Mouse (Mus musculus): ENCODE data around the gene 1700020L24Rik.

Gene 1700020L24Rik

DNA sequence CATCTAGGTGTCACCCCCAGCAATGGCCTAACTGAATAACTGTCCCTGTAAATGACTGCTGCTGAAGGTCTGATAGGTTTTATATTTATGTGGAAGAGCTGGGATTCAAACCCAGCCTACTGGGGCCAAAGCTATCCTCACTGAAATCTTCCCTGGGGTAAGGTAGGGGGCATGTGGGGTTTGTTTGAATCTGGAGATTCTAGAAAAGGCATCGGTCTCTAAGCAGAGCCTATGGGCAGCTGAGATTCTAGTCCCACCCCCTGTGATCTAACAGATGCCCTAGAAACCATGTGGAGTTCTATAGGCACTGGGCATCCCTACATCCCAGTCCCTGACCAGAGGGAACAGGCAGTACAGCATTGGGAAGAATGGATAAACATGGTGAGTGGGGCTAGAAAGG lies at the start of gene 1700020L24Rik:
1700020L24Rik (plus strand) TSS at position 301 of the 400 bp plus-strand sequence.
- no peak for DNase-seq

GRCm38 (mm10) chr11:83393062-83393461 lies 44.4 kb upstream of the 1700020L24Rik start:
- no peak for DNase-seq

DNA sequence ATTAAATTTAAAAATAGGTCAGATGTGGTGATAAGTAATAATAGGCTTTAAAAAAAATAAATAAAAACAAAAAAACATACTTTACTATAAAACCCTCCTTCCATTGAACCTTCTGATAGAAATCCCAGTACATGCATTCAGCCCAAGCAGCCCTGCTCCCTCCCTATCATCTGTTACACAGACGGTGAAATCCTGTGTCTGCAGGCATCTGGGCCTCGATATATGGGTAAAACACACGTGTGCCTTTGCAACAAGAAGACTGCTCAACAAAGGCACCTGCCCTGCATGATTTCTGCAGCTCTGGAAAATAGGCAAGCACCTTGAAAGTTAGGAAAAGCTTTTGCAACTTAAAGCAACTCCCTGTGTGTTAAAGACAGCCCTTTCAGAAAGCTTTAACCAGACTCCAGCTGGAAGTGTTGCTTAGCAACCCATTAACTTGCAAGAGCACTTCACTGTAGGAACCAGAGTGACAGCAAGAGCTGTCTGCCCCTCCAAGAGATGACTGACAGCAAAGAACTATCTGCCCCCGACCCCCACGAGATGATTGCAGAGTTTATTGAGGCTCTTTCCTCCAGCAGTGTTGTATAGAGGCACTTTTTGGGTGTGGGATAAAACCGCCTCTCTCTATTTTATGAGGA lies 42.6 kb upstream of the 1700020L24Rik start:
- DNase-seq, result no peak

- no peak for DNase-seq
Measured at GRCm38 (mm10) chr11:83397626-83398025, 39.9 kb upstream of the 1700020L24Rik start.

GRCm38 (mm10) chr11:83398724-83399123 lies 38.8 kb upstream of the 1700020L24Rik start:
- no peak for DNase-seq

DNA sequence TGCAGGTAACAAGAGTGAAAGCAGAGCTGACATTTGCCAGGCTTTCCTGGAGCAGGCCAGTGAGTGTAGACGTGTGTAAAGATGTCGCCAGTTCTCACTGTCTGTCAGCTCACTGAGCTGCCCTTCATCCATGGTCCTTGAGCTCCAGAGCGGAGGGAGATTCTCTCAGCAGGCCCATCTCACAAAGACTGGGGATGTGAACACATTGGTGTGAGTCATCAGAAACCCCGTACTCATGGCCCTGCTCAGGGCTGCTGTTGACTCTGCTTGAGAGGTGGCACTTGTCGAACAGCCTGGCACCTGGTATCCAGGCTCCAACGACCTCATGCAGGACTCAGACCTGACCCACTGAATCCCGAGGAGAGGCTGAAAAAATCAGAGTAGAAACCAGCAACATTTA lies 33.7 kb upstream of the 1700020L24Rik start:
- DNase-seq, result peak; percentile 3

- DNase-seq, result no peak
Measured at GRCm38 (mm10) chr11:83406391-83406790, 31.1 kb upstream of the 1700020L24Rik start.

GRCm38 (mm10) chr11:83408242-83408641 lies 29.2 kb upstream of the 1700020L24Rik start:
- no peak for DNase-seq

GRCm38 (mm10) chr11:83409087-83409754 lies 28.3 kb upstream of the 1700020L24Rik start, which contains the start of gene Rasl10b:
Gene Rasl10b (plus strand): TSS chr11:83409137.
- peak; percentile 68 for DNase-seq

GRCm38 (mm10) chr11:83409792-83410291 lies 27.6 kb upstream of the 1700020L24Rik start:
- peak; percentile 34 for DNase-seq

DNA sequence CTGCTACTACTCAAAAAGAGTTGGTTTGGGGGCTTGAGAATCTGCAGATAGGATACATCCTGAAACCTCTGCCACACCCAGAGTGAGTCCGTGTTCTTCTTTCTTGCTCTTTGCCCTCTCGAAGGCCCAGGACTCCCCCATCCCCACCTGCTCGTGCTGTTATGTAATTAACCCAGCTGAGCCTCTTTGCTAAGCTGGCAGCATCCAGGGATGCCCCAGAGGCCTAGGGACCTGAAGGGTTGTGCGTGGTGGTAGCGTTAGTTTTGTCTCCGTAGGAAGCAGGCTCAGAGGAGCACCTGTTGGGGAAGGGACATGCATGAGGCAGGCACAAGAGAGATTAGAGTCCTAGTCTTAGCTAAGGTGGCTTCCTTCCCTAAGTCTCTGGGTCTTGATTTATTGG lies 27.0 kb upstream of the 1700020L24Rik start:
- no peak for DNase-seq

- DNase-seq, result no peak
Measured at GRCm38 (mm10) chr11:83417080-83417479, 20.4 kb upstream of the 1700020L24Rik start.

GRCm38 (mm10) chr11:83417708-83418107 lies 19.8 kb upstream of the 1700020L24Rik start:
- DNase-seq, result no peak

- peak; percentile 77 for DNase-seq
Measured at GRCm38 (mm10) chr11:83418566-83418965, 18.9 kb upstream of the 1700020L24Rik start.

- no peak for DNase-seq
Measured at GRCm38 (mm10) chr11:83420338-83420737, 17.1 kb upstream of the 1700020L24Rik start.

- DNase-seq, result no peak
Measured at GRCm38 (mm10) chr11:83421305-83421704, 16.2 kb upstream of the 1700020L24Rik start.

GRCm38 (mm10) chr11:83424681-83425080 lies 12.8 kb upstream of the 1700020L24Rik start:
- peak; percentile 66 for DNase-seq

- no peak for DNase-seq
Measured at GRCm38 (mm10) chr11:83426964-83427363, 10.5 kb upstream of the 1700020L24Rik start.

GRCm38 (mm10) chr11:83429355-83429754 lies 8.1 kb upstream of the 1700020L24Rik start, which contains the start of gene Gas2l2:
Gene Gas2l2 (minus strand): TSS chr11:83429455.
- DNase-seq, result no peak

DNA sequence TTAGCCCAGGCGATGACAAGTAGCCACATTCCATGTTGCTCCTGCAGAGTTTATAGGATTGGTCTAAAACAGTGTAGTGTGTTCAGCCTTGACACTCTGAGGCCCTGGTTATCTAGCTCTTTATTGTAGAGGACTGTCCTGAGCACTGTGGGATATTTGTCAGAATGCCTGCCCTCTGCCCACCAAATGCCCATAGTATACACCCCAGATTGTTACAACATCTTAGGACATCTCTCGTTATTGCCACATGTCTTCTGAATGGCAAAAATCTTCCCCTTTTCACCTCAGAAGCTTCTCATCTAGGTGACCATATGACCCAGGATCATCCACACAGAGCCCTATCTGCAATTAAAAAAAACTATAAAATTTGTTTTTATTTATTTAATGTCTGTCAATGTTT lies 4.9 kb upstream of the 1700020L24Rik start:
- no peak for DNase-seq

- DNase-seq, result no peak
Measured at GRCm38 (mm10) chr11:83439426-83440060, 2.1 kb downstream of the 1700020L24Rik start.

GRCm38 (mm10) chr11:83440081-83441064 lies 2.9 kb downstream of the 1700020L24Rik start:
- DNase-seq, result peak; percentile 82
